Mouse (Mus musculus) cerebellum, adult 9-11 months (tissue): ENCODE measurements around the gene Ndufa6.
"Not testable (repeated sequence)": the region's sequence is repeated elsewhere in the genome, so short reads cannot be mapped to it uniquely, and the experiment has no call there.

Experiments
- DNase-seq: peaks from one replicate; pipeline ENCODE4 v3.0.0; 2022

Ndufa6 gene

DNA sequence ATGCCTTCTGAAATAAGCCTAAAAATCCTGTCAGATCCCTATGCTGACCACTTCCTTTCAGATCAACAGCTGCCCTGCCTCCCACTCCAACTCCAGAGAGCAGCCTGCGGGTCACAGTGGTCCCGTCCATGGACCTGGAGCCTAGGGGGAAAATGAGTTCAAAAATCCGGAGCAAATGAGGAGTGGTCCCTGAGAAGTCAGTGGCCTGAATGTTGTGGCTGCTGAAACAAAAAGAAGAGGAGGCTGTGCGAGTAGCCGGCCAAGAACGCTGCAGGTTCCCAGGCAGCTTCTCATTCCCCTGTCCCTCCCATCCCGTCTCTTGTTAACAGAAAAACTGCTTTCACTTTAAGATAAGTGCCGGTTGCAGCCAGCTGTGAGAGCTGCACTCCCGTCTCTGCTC lies 10.4 kb upstream of the Ndufa6 start:
- not testable (repeated sequence) for DNase-seq

DNA sequence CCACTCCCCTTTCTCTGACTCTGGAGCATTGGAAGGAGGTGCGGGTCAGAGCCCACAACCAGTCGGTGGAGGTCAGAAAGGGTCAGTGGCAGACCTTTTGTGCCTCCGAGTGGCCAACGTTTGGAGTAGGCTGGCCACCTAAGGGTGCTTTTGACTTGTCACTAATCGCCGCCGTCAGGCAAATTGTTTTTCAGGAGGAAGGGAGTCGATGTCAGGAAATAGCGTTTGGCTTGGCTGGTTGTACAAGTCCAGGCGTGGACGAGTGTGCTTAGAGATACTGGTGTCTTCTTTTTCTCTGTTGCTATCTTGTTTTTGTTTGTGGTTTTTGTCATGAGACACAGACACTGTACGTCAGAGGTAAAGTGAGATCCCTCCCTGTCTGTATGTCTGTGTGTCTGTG lies 9.7 kb upstream of the Ndufa6 start:
- not testable (repeated sequence) for DNase-seq

GRCm38 (mm10) chr15:82362234-82362633 lies 8.1 kb upstream of the Ndufa6 start:
- DNase-seq: no peak

GRCm38 (mm10) chr15:82361459-82362018 lies 7.4 kb upstream of the Ndufa6 start:
- DNase-seq: no peak

- DNase-seq: peak; percentile 2
Observed at GRCm38 (mm10) chr15:82358431-82359260, 4.5 kb upstream of the Ndufa6 start.

- no peak for DNase-seq
Observed at GRCm38 (mm10) chr15:82353745-82354113, 393 bp downstream of the Ndufa6 start.

GRCm38 (mm10) chr15:82353078-82353744 lies 911 bp downstream of the Ndufa6 start:
- no peak for DNase-seq

DNA sequence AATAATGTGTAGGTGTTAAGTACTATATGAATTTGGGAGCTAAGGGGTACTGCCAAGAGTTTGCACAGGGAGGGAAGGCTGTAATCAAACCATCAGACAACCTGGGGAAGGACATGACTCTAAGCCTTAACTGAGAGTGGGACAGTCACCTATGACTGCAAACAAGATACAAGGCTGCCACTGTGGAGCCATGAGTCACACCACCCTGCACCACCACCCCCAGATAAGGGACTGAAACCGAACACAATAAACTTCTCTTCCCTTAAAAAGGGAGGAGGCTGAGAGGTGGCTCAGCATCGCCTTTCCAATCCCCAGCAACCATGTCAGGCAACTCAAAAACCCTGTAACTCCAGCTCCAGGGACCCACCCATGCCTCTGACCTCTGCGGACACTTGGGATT lies 2.6 kb downstream of the Ndufa6 start:
- no peak for DNase-seq

DNA sequence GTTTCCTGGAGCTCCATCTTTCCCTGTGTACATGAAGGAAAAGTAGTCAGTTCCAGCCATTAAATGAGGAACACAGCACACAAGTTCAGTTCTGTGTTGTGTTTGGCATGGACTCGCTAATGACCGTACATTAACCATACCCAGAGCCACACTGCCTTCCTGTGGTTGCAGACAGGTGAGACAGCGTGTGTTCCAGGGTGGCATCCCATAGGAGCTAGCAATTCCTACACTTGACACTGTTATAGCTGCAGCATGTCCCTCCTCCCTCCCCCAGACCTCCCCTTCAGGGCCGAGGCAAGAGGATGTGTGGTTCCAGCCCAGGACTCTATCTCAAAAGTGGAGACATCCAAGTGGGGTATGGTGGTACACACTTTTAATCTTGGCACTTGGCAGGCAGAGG lies 3.8 kb downstream of the Ndufa6 start:
- no peak for DNase-seq

DNA sequence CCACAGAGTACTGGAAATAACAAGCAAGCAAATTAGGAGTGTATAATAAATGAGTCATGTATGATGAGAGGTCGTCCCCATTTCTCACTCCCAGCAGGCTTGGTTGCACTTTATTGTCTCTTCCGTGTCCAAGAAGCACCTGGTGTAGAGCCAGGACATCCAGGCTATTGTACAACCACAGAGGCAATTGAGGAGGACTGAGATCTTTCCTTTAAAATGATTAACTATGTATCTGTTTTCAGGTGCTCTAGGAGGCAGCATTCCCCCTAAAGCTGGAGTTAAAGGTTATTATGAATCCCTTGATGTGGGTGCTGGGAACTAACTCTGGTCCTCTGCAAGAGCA lies 5.2 kb downstream of the Ndufa6 start:
- no peak for DNase-seq

- DNase-seq: no peak
Observed at GRCm38 (mm10) chr15:82348258-82348998, 5.7 kb downstream of the Ndufa6 start.

DNA sequence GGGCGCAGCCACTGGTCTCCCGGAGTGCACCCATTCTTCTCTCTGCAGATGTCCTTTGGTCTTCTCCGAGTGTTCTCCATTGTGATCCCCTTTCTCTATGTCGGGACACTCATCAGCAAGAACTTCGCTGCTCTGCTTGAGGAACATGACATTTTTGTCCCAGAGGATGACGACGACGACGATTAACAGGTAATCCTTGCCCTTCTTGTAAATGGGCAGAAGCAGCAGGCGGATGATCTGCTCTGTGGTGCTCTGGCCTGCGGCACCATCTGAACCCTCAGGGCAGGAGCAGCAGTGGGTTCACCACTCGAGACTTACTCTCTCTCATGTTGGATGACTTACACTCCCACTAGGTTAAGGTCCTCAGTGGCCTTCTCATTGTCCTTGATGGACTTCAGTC lies 6.3 kb downstream of the Ndufa6 start:
- DNase-seq: no peak

DNA sequence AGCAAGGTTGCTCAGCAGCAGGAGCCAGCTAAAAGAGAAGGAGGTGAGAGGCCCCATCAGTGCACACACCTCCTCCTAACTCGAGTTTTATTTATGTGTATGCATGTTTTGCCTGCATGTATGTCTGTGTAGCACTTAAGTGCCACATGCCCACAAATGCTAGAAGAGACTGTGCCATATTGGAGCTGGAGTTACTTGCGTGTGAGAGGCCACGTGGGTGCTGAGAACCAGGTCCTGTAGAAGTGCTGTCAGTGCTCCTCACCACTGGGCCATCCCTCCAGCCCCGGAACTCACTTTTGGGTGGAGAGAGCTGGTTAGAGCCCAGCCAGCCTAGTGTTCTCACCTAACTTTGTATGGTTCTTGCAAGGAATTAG lies 6.8 kb downstream of the Ndufa6 start:
- no peak for DNase-seq

- DNase-seq: peak; percentile 44
Observed at GRCm38 (mm10) chr15:82346580-82347302, 7.4 kb downstream of the Ndufa6 start.

- DNase-seq: peak; percentile 98
Observed at GRCm38 (mm10) chr15:82345820-82346470, 8.2 kb downstream of the Ndufa6 start.

GRCm38 (mm10) chr15:82344971-82345370 lies 9.2 kb downstream of the Ndufa6 start:
- DNase-seq: peak; percentile 53

GRCm38 (mm10) chr15:82343368-82344287 lies 10.5 kb downstream of the Ndufa6 start:
- peak; percentile 60 for DNase-seq

- no peak for DNase-seq
Observed at GRCm38 (mm10) chr15:82342543-82342935, 11.6 kb downstream of the Ndufa6 start.

- no peak for DNase-seq
Observed at GRCm38 (mm10) chr15:82341675-82342542, 12.2 kb downstream of the Ndufa6 start.

GRCm38 (mm10) chr15:82341036-82341501 lies 13.1 kb downstream of the Ndufa6 start:
- peak; percentile 42 for DNase-seq
